Mouse (Mus musculus) embryo, embryonic 11 days (tissue): ENCODE measurements around the gene Mtmr3.

Experiments
- DNase-seq: peaks from one replicate; pipeline ENCODE4 v3.0.0-alpha.2; 2015

The Mtmr3 gene

DNA sequence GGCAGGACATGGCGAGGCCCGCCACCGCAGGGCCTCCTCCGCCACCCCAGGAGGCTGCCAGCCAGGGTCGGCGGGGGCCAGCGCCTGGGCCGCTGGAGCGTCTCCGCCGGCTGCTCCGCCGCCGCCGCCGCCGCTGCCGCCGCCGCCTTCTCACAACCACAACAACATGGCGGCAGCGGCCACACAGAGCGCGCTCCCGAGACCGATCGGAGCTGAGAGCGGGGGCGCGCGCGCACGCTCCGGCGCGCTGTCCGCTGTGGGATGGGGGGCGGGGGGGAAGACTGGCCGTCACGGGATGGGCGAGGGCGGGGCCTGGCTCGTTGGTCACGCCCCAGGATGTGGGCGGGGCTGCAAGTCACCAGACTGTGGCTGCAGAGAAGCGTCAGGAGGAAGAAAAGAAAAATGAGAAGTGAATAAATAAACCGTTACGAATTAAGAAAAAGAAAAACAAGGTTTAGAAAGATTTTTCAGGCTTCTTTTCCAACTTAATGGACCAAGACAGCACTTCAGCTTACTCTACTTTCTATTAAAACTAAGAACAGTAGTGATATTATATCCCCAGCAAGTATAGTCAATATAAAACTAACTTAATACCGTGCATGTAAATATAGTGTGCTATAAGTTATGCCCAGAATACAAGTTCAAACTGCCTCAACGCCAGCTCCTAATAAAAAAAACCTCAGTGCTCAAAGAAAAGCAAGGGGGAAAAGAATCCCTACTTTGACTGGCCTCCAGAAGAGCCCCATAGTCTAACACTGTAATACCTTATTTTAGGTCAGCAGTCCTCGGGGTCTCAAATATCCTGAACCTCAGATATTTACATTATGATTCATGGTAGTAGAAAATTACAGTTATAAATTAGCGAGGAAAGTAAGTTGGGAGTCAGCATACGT, at the start of gene Mtmr3:
TSS of gene Mtmr3 (minus strand) at position 256 of the 893 bp plus-strand sequence.
- peak; percentile 99 for DNase-seq

DNA sequence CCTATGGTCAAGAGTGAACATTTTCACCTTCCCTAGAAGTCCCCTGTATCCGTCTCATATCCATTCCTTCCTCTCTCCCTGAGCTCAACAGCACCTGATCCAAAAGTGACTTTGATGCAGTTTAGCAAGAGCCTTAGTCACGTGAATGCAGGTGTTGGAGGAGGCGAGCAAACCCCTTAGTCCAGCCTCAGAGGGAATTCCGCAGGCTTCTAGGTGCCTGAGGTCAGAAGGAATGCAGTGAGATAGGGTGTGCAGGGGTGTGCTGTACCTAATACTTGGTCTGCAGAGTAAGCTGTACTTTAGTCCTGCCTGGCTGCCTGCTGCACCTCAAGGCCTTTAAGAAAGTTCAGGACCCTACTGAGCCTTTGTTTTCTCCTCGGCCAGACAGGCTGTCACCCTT, 49.1 kb upstream of the Mtmr3 start:
- no peak for DNase-seq

DNA sequence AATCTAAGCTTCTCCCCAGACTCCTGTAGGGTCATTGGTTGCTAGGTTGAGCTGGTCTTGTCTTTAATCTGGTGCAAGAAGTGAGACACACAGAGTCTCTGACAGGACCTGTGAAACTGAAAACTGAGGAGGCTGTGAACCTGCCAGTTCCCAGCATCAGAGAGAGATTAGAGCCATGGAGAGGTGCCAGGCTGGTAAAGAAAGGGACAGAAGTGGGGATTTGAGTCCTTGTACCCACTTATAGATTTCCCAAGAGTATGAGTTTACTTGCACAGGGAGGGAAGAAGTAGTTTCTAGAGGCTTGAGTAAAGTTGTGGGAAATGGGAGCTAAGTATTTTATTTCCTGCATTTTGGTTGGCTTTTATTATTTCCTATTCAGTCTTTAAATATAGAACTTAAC, 46.5 kb upstream of the Mtmr3 start:
- no peak for DNase-seq

DNA sequence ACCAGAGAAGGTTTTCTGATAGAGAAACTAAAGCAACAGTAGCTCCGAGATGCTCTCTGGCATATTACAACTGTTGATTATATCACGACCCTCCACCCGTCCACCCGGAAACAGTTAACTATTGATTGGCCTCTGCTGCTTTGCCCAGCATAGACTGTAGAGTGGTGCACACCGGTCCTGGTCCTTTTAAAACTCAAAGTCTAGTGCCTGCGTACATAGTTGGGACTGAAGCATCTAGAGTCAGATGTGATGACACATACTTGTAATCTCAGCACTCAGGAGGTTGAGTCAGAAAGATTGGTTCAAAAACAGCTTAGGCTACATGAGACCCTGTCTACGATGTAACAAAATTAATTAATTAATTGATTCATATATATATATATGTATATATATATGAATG, 43.6 kb upstream of the Mtmr3 start:
- DNase-seq: no peak

DNA sequence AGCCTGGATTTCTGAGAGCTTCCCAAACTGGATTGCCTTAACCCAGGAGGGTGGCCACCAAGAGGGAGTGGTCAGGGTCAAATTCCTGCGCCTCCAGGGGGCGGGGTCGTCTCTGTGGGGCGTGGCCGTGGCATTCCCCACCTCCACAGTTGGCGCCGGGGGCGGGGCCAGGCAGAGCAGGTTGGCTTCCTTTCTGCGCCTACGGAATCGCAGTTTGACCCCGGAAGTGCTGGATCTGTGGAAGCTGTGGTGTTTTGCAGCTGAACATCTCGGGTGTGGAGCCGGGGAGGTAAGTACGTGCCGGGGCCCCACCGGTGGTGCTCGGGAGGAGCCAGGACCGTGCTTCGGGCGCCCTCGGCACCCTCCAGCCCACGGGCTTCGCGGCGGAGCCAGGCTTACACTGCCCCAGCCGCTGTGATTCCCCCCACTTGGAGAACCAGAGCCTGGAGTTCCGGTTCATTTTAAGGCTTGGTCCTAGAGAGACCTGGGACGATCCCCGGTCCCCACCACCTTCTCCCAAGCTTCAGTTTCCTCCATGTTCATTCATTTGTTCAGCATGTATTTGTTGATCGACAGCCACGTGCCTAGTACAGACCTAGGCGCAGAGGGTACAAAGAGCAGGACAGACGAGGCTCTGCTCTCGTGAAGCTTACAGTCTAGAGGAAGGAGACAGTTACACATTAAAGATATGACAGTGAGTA, 43.0 kb upstream of the Mtmr3 start, which contains the start of gene Ascc2:
TSS of gene Ascc2 (plus strand) at position 214 of the 701 bp plus-strand sequence.
- peak; percentile 96 for DNase-seq

DNA sequence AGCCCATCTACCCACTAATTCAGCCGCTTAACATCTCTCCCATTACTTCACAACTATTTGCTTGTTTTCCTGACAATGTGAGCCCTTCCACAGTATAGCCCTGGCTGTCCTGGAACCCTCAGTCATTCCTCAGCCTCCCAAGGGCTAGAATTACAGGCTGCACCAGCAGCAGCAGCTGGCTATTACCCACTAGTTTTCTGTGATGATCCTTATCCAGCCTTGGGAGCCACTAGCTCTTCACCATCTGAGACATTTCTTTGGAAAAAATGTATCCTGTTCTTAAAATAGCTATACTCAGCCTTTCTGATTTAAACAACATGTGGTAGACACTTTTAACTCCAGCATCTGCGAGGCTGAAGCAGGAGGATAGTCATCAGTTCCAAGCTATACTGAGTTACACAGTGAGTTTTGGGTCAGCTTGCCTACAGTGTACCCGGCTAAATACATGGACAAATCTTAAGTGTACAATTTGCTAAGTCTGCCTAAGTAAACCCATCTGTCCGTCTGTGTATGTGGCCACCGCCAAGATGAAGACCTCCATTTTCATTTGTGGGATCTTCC, 42.2 kb upstream of the Mtmr3 start:
- DNase-seq: no peak

DNA sequence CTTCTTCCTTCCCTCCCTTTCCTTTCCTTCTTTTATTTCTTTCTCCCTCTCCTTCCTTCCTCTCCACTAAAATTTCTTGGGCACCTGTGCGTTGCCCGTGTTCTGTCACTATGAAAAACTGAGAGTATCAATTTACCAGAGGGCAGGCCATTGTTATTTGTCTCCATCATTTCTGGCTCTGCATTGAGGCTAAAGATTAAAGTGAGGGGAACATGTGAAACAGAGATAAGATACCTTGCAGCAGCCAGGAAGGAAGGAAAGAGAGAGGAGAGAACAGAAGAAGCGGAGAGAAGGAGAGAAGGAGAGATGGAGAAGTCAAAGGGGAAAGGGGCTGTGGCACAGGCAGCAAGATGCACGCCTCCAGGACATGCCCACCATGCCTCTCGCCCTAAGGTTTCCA, 39.7 kb upstream of the Mtmr3 start:
- no peak for DNase-seq

DNA sequence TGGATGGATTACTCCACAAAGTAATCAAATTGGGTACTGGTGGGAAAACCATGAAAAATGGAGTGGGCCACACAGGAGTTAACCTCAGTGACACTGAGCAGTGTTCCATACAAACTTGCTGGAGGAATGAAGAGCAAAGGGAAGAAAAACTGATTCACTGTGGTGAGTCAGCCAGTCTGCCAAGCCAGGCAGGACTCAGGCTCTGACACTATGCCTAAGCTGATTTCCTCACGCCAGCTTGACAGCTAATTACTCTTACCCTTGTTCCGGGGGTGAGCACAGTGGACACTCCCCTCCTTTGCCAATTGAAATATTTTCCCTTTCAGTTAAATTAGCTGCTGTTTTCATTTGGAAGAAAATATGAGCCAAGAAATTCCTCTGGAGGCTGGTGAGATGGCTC, 38.8 kb upstream of the Mtmr3 start:
- DNase-seq: no peak

DNA sequence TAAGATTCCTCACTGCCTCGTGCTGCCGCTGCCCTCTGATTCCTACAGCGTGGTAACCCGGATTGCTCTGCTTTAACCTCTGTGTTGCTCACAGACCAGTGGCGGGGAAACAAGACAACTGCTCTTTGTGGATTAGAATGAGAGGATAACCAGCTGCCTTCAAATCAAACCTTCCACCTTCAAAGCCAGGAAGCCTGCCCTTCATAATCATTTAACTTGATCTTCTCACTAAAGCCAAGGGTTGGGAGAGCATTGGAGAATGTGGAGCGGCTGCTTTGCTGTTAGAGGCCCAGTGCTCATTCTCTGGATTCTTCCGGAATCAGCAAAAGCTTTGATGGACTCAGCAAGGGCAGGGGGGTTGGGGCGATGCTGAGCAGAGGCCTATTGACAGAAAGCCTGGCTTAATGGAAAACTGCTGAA, 35.2 kb upstream of the Mtmr3 start:
- DNase-seq: peak; percentile 51

DNA sequence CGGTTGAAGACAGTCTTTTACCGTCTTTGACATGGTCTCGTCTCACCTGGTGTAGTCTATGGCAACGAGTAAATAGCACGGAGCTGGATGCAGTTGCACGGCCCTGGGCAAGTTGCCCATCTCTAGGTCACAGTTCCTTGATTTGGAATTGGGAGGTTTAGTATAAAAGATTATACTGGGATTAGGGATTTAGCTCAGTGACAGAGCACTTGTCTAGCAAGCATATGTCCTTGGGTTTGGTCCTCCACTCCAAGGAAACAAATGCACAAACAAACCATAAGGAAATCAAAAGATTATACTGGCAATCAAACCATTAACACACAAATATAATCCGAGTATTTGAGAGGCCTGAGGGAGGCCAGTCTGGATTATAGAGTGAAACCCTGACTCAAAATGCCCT, 33.0 kb upstream of the Mtmr3 start:
- no peak for DNase-seq

DNA sequence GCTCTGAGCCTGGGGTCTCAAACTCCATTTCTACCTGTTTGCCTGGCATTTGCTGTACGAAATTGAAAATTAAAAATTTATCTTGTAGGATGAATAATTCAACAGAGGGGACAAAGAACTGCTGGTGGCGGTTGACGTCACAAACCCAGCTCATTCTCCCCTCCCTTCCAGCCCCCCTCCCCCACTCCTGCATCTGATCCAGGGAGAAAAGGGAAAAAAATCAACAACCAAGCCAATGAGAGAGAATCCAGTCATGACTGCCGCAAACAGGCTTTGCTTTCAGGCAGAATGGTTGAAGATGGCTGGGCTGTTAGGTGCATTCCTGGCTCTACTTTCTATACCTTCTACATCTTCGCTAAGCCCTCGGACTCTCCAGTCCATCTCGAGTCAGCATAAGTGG, 31.3 kb upstream of the Mtmr3 start:
- no peak for DNase-seq

DNA sequence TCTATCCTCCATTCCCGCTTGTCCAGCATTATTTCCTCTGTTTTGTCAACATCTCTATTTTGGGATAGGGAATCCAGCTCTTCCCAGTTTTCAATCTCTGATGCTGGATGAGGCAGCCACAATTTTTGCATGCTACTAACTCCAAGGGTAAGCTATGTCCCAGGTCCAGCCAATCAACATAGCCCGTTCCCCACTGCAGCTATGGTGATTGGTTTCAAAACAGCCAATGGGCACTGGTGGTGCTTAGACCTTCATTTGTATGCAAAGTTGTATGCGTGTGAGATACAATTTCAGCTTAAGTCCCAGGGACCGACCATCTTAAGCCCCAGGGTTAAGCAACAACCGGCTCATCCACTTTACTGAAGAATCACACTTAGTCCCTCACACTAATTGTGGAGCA, 28.3 kb upstream of the Mtmr3 start:
- DNase-seq: peak; percentile 15

DNA sequence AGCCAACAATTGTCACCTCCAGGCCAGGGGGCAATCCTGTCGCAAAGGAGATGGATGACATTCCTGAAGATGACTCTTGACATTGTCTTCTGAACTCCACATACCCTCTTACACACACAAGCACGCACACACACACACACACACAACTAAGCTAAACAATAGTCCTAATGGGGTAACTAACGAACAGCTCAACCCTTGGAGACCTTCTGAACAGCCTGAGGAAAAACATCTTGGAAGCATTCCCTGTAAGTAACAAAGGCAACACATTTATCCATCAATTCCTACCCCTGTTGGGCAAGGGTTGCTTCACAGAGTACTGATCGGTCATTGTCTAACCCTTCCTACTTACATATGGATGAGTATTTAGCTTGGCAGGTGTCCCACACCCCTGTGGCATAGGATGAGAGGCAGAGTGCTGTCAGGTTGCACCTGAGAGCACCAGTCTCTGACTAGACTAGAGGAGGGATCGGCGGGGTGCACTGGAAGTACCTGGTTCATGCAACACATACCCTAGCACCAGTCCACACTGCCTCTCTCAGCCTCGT, 27.9 kb upstream of the Mtmr3 start:
- DNase-seq: no peak

DNA sequence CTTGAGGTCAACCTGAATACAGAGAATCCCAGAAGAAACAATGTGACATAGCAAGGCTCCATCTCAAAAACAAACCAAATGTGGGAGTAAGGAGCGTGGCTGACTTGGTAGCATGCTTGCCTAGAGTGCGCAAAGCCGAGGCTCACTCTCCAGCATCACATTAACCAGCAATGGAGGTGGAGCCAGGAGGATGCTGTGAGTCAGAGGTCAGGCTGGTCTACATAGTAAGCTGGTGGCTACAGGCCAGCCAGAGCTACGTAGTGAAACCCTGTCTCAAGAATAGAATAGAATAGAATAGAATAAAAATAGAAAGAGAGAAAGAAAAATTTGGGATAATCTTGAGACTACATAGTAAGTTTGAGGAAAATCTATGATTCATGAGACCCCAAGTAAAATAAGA, 27.2 kb upstream of the Mtmr3 start:
- no peak for DNase-seq

DNA sequence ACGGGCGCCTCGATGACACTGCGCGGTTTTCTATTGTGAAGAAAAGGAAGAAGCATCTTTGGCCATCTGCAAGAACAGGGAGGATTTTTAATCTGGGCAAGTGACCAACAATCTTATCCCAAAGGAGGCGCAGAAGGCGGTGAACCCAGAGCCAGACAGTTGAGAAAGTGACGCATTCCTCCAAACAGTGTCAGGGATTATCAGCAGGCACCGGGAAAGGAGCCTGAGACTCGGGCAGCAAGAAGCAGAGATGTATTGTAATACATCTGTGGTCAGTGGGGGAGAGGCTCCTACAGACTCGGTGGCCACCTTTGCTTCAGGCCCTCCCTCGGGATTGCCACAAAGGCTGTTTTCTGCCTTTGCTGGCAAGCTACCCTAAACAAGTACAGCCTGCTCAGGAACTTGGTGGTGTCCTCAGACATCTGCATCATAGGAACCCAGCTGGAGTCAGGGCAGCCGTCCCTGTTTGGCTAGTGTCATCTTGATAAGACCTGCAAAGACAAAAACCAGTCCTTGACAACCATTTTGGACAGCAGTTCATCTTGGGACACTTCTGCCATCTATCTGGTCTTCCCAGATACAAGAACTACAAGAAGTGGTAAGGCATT, 25.9 kb upstream of the Mtmr3 start:
- DNase-seq: no peak

DNA sequence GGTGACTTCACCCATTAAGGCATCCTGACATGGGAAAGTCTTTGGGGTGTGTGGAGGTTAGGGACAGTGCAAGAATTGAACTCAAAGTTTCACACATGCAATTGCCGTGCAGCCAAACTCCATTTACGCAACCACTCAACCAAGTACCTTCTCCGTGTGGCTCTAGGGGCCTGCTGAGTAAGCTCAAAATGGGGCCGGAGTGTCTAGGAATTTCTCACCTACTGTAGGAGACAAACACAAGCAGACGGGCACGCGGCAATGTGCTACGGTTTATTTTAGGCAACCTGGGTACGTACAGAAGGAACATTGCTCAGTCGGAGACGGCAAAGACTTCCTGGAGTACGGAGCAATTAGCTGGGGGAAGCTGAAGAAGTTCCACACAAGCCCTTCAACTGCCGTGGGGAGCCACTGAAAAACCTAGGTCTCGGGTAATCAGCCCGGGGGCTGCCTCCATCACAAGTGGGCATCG, 25.4 kb upstream of the Mtmr3 start, which contains the start of gene Gm11032:
TSS of gene Gm11032 (plus strand) at position 51 of the 469 bp plus-strand sequence.
- DNase-seq: no peak

DNA sequence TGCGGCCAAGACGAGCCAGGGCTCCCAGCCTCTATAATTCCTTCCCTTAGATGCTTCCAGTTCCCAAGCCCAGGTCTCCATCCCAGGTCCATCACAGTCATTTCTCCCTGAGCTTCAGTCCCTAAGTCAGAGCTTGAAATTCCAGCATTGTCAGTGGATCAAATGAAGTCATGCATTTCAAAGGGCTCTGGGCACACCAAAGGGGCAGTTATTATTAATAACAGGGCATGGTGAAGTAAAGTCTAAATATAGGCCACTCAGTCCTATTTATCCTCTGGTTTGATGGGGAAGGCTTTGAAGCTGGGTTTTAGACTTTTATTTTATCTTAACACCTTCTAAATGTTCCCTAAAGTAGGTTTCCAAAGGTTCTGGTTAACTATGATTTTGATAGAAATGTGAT, 17.2 kb upstream of the Mtmr3 start:
- DNase-seq: no peak

DNA sequence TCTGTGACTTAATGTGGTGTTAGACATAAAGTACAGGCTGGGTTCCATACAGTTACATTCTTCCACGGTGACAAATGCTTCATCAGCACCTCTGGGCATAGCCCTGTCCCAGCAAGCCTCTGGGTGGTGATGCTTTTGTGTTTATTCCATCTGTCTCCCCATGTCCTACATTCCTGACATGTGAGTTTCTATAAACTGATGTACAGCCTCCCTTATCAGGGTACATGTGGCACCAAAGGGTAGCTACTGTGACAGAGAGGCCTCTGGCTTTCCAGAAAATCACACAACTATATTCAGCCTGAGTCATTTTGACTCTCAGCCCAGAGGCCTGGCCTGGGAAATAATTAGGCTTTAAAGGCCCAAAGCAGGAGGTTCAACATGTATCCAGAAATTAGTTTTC, 11.9 kb upstream of the Mtmr3 start:
- no peak for DNase-seq

DNA sequence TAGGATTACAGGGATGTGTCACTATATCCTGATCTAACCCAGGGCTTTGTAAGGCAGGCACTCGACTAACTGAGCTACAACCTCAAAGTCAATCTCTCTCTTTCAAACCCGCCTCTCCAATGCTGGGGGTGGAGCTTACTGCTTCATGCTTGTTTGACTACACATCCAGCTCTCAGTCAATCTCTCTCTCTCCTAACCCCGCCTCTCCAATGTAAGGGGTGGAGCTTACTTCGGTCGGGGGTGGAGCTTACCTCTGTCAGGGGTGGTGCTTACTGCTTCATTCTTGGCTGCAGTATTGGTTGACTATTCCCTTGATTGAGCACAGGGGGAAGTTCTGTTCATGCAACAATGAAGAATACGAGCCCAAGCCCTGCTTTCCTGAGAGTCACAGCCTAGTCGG, 10.8 kb upstream of the Mtmr3 start:
- DNase-seq: peak; percentile 28

DNA sequence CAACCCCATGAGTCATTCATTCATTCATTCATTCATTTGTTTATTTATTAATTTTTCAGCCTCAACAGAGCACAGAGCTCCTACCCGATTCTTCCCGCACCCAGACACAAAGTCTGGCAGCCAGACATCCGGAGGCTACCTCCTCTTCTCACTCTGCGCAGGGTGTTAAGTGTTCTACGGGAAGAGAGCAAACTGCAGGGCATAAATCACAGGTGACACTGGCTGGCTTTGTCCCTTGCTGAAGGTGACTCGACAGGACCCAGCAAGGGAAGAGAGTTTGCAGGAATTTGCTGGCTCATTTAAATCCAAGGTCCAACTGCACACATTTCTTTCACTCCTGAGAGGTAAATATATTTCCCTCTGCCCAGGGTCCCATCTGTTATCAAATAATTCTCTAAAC, 9.8 kb upstream of the Mtmr3 start:
- peak; percentile 34 for DNase-seq

DNA sequence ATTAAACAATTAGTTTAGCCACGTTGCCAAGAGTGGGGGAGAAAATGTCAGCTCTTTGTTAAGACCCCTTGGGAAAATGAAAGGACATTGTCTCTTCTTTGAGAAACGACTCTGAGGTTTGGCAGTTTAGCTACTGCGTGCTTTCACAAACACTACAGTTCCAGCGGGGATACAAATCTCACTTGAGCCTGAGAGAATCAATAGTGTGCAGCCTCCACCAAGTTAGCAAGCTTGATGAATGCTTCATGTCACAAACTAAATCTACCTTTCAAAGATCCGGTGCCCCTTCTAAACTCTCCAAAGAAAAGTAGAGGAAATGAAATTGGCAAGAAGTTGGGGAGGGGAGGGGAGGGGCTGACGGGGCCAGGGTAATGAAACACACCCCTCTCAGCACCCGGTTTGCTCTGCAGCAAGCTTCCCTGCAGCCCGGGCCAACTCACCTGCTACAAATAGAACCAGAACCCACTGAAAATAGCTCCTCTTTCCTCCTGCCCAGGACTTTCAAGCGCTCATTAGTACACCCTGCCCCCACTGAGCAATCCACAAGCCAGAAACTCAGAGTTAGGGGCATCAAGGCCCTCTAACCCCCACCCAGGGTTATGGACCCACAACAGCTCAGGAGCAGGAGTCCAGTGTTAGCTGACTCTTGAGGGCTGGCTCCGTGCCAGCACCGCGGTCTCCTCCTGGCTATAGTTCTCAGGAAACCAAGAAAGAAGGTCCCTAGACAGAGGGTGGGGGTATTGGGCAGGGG, 8.2 kb upstream of the Mtmr3 start:
- peak; percentile 10 for DNase-seq

DNA sequence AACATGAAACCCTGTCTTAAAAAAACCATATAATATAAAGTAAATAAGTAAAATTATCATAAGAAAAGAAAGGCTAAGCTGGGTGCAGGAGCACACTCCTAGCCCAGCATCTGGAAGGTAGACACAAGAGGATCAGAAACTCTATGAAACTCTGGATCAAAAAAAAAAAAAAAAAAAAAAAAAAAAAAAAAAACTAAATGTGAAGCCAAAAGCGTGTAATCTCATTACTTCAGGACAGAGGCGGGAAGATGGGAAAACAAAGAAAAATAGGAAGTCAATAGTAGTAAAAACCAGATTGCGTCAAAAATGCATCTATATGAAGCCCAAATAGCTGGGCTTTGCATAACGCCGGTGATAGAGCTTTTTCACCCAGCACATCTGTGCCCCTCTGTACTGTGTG, 7.2 kb upstream of the Mtmr3 start:
- DNase-seq: no peak
